Mouse (Mus musculus) E14TG2a.4 (cell line): ENCODE measurements around the gene Smyd3.

Experiments used
- CTCF ChIP-seq: conservative IDR thresholded peaks from 2 replicates; pipeline ENCODE4 v1.5.1; 2014; ENCODE audit warnings: low read length
- NANOG ChIP-seq: IDR thresholded peaks from 2 replicates; pipeline ENCODE4 v1.6.1; 2014; ENCODE audit warnings: borderline replicate concordance, low read length, mixed read lengths

DNA sequence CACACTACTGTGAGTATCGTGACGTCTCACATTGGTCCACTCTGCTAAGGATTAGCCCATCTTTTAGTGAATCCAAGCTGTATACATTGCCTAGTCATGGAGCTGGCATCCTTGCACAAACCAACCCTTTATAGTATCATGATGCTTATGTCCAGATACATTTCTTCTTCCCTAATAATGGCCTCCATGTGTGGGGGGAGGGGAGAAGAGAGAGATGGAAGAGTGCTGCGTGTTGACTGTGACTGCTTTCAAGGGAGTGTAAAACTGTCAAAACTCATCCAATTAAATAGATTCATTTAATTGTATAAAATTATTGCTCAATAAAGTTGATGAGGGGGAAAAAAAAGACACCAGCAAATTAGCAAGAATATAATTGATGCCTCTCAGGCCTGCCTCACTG, 330.7 kb downstream of the Smyd3 start:
- TF ChIP-seq CTCF (no peak), NANOG (no peak)
